Mouse (Mus musculus): ENCODE measurements around the gene Zc3h18. TPM values are rescaled to one million over a fixed set of nuclear protein-coding genes. Genes with fewer than 3 reads are reported as not detected.

Zc3h18 gene
- total and polyA plus RNA-seq, 3 experiments: 30.2 to 122 (median 98.5) TPM

DNA sequence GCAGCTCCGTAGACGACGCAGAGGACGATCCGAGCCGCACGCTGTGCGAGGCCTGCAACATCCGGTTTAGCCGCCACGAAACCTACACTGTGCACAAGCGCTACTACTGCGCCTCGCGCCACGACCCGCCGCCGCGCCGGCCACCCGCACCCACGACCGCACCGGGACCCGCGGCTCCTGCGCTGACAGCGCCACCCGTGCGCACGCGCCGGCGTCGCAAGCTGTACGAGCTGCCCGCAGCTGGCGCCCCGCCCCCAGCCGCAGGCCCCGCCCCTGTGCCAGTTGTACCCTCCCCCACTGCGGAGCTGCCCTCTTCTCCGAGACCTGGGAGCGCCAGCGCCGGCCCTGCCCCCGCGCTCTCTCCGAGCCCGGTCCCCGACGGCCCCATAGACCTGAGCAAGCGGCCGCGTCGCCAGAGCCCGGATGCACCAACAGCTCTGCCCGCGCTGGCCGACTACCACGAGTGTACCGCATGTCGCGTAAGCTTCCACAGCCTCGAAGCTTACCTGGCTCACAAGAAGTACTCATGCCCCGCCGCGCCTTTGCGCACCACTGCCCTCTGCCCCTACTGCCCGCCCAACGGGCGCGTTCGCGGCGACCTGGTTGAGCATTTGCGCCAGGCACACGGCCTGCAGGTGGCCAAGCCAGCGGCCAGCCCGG, 40.0 kb upstream of the Zc3h18 start:
- Histone ChIP-seq H3K79me2 (ENCODE audit: control insufficient read depth, insufficient read depth, low read length, poor library complexity) (no peaks in the 10 kb centered on the region), H3K4me3 (ENCODE audit: control insufficient read depth in 1 of 2, insufficient read depth in 1 of 2, low read depth in 2 of 2, low read length in 2 of 2) (no peak overlapping the region), H3K9ac (ENCODE audit: control insufficient read depth, low read depth, low read length, poor library complexity, severe bottlenecking) (no peak overlapping the region), H3K36me3 (ENCODE audit: control insufficient read depth in 1 of 2, insufficient read depth in 2 of 2, low read length in 2 of 2) (peaks cover 0 to 26% of the 10 kb centered on the region in 2 experiments; a peak in 3 of 4 replicates), H3K4me1 (ENCODE audit: control insufficient read depth in 1 of 2, insufficient read depth in 2 of 2, low read length in 2 of 2) (peaks cover 0 to 18% of the 10 kb centered on the region in 2 experiments; a peak in 2 of 4 replicates), H3K27me3 (ENCODE audit: control insufficient read depth in 1 of 2, insufficient read depth in 2 of 2, low read length in 2 of 2) (no peaks in the 10 kb centered on the region), H3K9me3 (replicated peaks; ENCODE audit: insufficient read depth, low read length) (no peaks in the 10 kb centered on the region), H3K27ac (ENCODE audit: control insufficient read depth, low read depth, low read length) (no peak overlapping the region)
- DNase-seq (ENCODE audit: low read depth, low spot score): no peak
- no peak for TF ChIP-seq RAD21 (IDR thresholded peaks at IDR 0.05; ENCODE audit: low read depth, low read length)
- no peak for TF ChIP-seq POLR2AphosphoS2 (IDR thresholded peaks at IDR 0.05; ENCODE audit: low read length)
- TF ChIP-seq CHD1 (IDR thresholded peaks at IDR 0.05; ENCODE audit: low read depth, low read length): no peak
- TF ChIP-seq HCFC1 (IDR thresholded peaks at IDR 0.05; ENCODE audit: low read depth, low read length): no peak
- no peak for TF ChIP-seq MEF2A (IDR thresholded peaks at IDR 0.05; ENCODE audit: extremely low read depth, insufficient replicate concordance, low read depth, low read length, poor library complexity, severe bottlenecking)

DNA sequence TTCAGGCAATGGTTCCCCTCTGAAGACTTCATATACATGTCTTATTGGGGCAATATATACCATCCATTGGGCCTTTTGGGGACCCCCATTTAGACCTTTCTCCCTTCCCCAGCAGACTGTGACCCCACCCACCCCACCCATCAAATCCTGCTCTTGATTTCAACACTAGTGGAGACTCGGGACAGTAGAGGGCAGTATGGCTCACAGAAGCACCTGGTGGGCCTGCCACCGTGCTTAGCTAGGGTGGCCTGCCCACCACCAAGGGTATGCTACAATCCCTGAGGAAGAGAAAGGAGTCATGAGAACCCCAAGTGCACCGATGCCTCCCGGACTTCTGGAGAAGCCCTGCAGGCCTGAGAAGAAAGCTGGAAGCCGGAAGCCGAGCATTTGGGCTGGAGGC, 37.6 kb upstream of the Zc3h18 start:
- Histone ChIP-seq H3K4me1 (ENCODE audit: control insufficient read depth in 1 of 2, insufficient read depth in 2 of 2, low read length in 2 of 2) (peaks cover 0 to 40% of the 10 kb centered on the region in 2 experiments; a peak in 3 of 4 replicates), H3K9me3 (replicated peaks; ENCODE audit: insufficient read depth, low read length) (no peaks in the 10 kb centered on the region), H3K36me3 (ENCODE audit: control insufficient read depth in 1 of 2, insufficient read depth in 2 of 2, low read length in 2 of 2) (peaks cover 12% of the 10 kb centered on the region in 2 experiments), H3K9ac (ENCODE audit: control insufficient read depth, low read depth, low read length, poor library complexity, severe bottlenecking) (no peak overlapping the region), H3K27me3 (ENCODE audit: control insufficient read depth in 1 of 2, insufficient read depth in 2 of 2, low read length in 2 of 2) (no peaks in the 10 kb centered on the region), H3K27ac (ENCODE audit: control insufficient read depth, low read depth, low read length) (no peak overlapping the region), H3K79me2 (ENCODE audit: control insufficient read depth, insufficient read depth, low read length, poor library complexity) (no peaks in the 10 kb centered on the region; the same call in 1 of the 2 replicates), H3K4me3 (ENCODE audit: control insufficient read depth in 1 of 2, insufficient read depth in 1 of 2, low read depth in 2 of 2, low read length in 2 of 2) (no peak overlapping the region)
- no peak for TF ChIP-seq ZMIZ1 (IDR thresholded peaks at IDR 0.05; ENCODE audit: low read depth, low read length)
- peak in 2 of 3 experiments; percentile 21 to 40; a peak in 3 of 6 replicates for TF ChIP-seq CTCF (IDR thresholded peaks at IDR 0.05 in 2 of 3, conservative IDR thresholded peaks at IDR 0.05 in 1 of 3; ENCODE audit: control insufficient read depth in 1 of 3, insufficient read depth in 1 of 3, low read depth in 2 of 3, low read length in 3 of 3, poor library complexity in 1 of 3, severe bottlenecking in 1 of 3)
- peak; percentile 30 for TF ChIP-seq POLR2AphosphoS2 (IDR thresholded peaks at IDR 0.05; ENCODE audit: low read length)
- peak in 1 of 2 experiments; percentile 19; a peak in 2 of 4 replicates for TF ChIP-seq POLR2A (IDR thresholded peaks at IDR 0.05; ENCODE audit: control insufficient read depth in 1 of 2, insufficient read depth in 1 of 2, low read depth in 1 of 2, low read length in 2 of 2, poor library complexity in 1 of 2)
- peak; percentile 25 for DNase-seq (ENCODE audit: low read depth, low spot score)

DNA sequence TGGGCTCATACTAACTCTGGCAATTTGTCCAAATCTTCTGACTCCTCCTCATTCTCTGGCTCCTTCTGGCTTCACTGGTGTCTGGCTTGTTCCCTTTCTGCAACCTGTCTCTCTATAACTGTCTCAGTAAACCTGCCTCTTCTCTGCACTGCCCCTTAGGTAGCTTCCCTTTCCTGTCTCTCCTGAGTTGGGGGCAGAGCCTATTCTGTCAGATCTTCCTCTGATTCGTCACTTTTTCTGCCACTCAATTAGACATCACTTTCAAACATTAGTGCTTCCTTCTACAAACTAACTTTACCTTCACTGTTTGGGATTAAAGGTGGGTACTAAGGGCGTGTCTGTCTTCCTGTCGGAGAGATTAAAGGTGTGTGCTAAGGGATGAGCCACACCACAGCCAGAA, 35.6 kb upstream of the Zc3h18 start:
- TF ChIP-seq POLR2A (IDR thresholded peaks at IDR 0.05; ENCODE audit: control insufficient read depth in 1 of 2, insufficient read depth in 1 of 2, low read depth in 1 of 2, low read length in 2 of 2, poor library complexity in 1 of 2) (peak in 1 of 2 experiments; percentile 29; a peak in 1 of 4 replicates), USF1 (IDR thresholded peaks at IDR 0.05; ENCODE audit: low read depth, low read length) (no peak), ELF1 (IDR thresholded peaks at IDR 0.05; ENCODE audit: low read depth, low read length) (peak; percentile 45; the same call in 1 of the 2 replicates)
- no peak overlapping the region for H3K4me3 ChIP-seq (ENCODE audit: control insufficient read depth in 1 of 2, insufficient read depth in 1 of 2, low read depth in 2 of 2, low read length in 2 of 2)
- no peaks in the 10 kb centered on the region for H3K27me3 ChIP-seq (ENCODE audit: control insufficient read depth in 1 of 2, insufficient read depth in 2 of 2, low read length in 2 of 2)
- peak overlapping the region; percentile 7; the same call in 1 of the 2 replicates for H3K9ac ChIP-seq (ENCODE audit: control insufficient read depth, low read depth, low read length, poor library complexity, severe bottlenecking)
- peaks cover 0 to 15% of the 10 kb centered on the region in 2 experiments; a peak in 2 of 4 replicates for H3K36me3 ChIP-seq (ENCODE audit: control insufficient read depth in 1 of 2, insufficient read depth in 2 of 2, low read length in 2 of 2)
- H3K79me2 ChIP-seq (ENCODE audit: control insufficient read depth, insufficient read depth, low read length, poor library complexity): no peaks in the 10 kb centered on the region; the same call in 1 of the 2 replicates
- DNase-seq (ENCODE audit: low read depth, low spot score): peak; percentile 84
- H3K4me1 ChIP-seq (ENCODE audit: control insufficient read depth in 1 of 2, insufficient read depth in 2 of 2, low read length in 2 of 2): peaks cover 0 to 47% of the 10 kb centered on the region in 2 experiments; a peak in 3 of 4 replicates
- H3K9me3 ChIP-seq (replicated peaks; ENCODE audit: insufficient read depth, low read length): no peaks in the 10 kb centered on the region
- H3K27ac ChIP-seq (ENCODE audit: control insufficient read depth, low read depth, low read length): peak overlapping the region; percentile 92

Measured in MEL (cell line).